Mouse (Mus musculus) gastrocnemius, adult 18-20 months (tissue): ENCODE results near the gene Lrrc51. TPM values are rescaled to one million over a fixed set of nuclear protein-coding genes. Genes with fewer than 3 reads are reported as not detected.

Experiments
- DNase-seq: peaks from one replicate; pipeline ENCODE4 v3.0.0; 2021; ENCODE audit warnings: low spot score
- microRNA-seq: library from miRNA; unstranded; fragments of <30 nt; microRNA quantifications from one replicate; pipeline ENCODE4 v1.2.0, GENCODE M21; 2021
- total RNA-seq, 2 experiments: library from RNA; stranded (reverse); gene quantifications; 2 replicates each; pipeline ENCODE4 v1.2.3; 2021

Gene Lrrc51
- total RNA-seq, 2 experiments from 2014 or later = 4.0 to 4.3 TPM

DNA sequence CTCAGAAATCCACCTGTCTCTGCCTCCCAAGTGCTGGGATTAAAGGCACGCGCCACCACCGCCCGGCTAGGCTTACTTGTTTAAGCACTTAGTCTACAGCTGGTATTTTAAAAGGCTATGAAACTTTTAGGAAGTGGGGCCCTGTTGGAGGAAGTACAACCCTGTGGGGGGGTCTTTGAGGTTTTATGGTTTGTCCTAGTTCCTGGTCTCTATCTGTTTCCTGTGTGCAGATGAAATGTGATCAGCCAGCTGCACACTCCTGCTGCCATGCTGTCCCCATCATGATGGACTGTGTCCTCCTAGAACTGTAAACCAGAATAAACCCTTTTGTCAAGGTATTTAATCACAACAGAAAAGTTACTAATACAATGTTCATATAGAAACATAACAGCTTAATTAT lies 49.5 kb downstream of the Lrrc51 start:
- no peak for DNase-seq

DNA sequence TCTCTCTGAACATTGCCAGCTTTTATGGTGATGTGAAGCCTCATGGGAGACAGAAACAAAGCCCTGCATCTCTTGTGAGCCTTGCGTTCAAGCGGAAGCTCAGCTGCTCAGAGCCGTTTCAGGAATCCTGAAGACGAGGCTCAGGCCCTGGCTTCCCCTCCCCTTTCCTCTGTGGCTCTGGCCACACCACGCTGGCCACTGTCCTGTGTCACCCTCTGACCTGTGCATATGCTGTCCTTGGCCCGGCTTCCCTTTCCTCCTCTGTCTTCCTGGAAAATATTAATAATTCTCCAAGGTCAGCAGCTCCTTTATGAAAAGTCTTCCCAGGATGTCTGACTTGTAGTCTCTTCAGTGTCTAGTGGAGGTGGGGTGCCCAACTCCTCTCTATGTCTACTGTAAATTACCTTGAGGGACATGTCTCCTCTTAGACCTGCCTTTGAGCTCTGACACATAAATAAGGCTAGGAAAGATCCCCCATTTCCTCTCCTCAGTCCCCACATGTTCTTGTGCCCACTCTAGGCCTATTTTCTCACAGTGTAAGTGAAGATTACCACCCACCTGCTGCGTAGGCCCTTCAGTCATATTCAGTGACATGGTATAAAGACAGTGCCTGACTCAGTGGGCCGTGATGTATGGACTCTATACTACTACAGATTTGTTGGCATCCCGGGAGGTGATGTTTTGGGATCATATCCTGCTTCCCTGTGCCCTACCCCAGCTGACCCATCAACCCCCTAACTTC lies 51.1 kb downstream of the Lrrc51 start:
- DNase-seq = no peak

DNA sequence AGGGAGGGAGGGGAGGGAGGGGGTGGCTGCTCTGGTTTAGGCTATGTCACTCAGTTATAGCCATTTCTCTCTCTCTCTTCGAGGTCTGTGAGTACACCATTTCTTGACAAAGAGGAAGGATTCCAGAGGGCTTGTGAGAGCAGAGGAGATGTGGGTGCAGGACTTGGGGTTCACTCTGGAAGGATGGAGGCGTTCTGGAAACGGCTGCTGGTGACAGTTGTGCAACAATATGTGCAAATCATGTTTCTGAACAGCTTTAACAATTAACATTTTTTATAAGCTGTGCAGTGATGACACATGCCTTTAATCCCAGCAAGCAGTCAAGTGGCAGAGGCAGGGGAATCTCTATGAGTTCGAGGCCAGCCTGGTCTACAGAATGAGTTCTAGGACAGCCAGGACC lies 52.8 kb downstream of the Lrrc51 start:
- DNase-seq = no peak

DNA sequence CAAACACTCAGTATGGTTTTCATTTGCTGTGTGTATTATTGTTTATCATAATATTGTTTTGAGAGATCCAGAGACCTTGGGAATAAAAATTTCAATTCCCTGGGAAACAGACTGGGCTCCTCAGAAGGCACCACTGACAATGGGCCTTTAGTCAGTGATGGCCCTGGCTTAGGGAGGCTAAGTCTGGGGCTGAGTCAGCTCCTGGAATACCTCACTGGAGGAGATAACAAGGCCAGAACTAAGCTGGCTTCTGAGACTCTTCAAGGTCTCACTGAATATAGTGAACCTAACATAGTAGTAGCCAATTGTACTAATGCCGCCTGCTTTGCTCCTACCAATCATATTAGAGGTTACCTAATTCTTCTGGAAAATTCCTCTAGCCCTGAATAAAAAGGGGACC lies 57.7 kb downstream of the Lrrc51 start:
- DNase-seq = no peak

DNA sequence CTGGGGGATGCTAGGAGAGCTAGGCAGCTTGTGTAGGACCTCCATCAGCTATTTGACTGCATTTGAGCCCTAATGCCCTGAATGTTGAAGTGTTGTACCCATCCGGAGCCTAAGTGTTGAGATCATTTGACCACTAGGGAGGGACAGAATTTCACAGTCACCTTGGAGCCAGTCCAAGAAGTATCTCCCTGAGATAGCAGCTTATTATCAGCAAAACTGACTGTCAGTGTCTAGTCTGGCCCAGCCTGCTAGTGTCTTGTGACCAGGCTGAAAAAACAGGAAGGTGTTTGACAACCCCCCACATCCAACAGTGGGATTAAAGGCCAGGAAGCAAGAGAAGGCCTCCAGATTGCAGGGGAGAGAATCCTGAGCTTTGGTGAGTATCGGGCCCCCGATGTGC lies 62.4 kb downstream of the Lrrc51 start:
- no peak for DNase-seq

DNA sequence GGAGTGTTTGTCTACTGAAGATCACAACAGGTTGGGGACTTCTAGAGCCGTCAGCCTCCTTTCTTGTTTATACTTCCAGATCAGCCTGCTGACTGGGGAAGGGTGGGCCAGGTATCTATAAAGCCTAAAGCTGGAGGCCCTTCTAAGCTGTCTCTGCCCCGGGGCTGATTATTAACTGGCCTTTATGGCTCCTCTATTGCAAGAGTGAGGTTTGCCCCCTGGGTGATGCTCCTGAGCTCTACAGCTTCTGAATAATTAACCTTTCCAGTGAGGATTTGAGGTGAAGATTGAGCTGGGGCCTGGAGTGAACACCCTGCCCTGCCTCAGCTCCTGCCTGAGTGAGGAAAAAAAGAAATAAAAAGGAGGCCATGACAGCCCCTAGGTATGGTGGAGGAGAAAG lies 63.1 kb downstream of the Lrrc51 start, which contains the start of gene Folr1:
Gene Folr1 (minus strand): TSS at position 160 of the 400 bp plus-strand sequence.
- no peak for DNase-seq

DNA sequence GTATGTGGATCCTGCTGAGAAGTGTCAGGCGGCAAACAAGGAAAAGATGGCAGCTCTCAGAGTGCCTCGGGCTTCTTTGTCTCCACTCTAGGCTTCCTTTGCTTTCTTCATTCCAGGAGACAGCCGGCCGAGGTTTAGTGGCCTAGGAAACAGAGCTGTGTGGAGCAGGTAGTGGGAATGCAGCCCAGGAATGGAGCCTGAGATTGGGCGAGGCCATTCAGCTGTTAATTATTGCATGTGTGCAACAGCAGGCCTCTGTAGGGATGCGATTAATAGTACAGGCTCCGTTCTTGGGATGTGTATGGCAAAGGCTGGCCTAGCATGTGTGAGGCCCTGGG lies 64.6 kb downstream of the Lrrc51 start:
- no peak for DNase-seq

DNA sequence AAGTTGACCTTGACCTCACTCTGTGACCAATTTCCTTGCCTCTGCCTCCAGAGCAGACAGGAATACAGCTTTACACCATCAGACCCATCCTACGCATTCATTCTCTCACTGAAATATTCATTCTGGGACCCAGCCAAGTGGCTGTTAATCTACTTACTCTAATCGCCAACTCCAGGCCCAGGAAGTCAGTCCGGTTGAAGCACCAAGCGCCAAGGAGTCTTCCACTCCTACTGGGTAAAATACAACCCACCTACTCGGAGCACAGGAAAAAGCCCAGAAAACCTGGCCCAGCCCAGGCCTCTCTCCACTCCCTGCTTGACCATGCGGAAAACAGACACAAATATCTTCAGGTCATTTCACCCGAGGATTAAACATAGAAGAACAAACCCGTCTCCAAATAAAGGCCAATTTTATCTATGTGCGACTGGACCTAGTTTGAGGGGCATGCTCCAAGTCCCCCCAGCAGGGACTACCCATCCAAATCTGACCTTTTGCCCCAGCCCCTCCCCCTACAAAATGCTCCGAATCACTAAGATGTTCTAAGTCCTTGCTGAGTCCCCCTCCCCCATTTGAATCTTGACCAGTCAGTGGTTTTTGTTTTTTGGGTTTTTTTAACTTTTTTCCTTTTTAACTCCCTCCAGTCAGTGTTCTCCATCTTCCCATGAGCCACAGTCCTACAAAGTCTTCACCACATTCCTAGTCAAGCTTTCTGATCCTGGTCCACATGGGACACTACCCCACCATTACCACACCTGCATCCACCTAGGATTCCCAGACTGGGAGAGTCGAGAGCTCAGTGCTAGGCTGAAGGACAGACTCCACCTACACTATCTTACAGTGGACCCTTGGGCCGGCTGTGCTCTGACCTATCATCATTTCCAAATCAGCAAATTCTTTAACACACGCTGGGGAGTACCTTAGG lies 65.2 kb downstream of the Lrrc51 start:
- no peak for DNase-seq

DNA sequence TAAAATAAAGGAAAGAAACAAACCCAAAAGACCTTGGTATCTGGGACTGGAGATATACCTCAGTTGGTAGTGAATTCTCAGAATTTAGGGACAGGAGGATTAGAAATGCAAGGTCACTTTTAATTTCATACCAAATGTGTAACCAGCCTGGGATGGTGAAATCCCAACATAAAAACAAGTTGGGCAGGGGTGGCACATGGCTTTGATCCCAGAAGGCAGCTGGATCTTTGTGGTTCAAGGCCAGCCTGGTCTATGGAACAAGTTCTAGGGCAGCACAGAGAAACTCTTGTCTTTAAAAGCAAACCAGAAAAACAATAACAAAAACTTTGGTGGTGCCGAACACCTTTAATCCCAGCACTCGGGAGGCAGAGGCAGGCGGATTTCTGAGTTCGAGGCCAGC lies 66.2 kb downstream of the Lrrc51 start:
- no peak for DNase-seq

DNA sequence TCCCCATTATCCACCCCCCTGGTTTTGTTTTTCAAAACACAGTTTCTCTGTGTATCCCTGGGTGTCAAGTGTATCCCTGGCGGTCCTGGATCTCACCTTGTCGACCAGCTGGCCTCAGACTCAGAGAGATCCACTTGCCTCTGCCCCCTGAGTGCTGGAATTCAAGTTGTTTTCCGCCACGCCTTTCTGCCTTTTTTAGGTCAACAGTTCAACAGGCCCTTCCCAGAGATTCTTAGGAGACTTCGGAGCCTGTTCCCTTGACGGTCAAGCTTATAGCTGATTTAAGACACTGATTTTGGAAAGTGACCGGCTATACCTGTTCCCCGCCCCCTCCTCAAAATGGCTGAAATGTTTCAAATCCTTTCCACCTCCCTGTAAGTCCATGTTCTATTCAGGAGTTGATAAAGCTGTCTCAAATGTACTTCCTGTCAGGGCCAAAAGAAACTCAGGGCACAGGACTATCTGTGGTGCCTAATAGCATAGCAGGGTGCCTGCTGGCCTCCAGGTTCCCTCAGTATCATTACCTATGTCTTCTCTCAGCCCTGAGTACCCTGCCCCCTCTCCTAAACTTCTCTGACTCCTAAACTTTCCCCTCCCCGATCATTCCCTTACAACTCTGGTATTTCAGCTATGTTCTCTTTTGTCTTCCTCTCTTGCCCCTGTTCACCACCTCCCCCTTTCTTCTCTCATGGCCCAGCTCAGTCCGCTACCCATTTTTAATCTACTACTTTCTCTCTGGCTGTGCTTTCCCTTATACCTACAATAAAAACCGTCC lies 67.0 kb downstream of the Lrrc51 start:
- DNase-seq = no peak

DNA sequence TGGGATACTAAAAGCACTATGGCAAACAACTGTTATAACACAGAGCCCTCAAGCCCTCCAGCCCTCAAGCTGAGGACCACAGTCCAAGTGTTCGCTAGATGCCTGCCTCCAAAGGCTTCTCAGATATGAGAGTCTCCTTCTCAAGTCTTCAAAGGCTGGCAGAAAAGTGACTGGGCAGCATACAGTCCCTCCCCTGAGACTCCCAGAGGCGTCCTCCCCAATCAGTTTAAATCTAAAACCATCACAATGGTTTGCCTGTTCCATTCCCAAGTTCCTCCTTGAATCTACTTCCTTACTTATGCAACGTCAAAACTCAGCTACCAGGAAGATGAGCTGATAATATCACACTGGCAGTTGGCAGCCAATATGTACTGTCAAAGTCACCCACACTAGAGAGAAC lies 70.3 kb downstream of the Lrrc51 start, which contains the start of gene Anapc15:
Gene Anapc15 (plus strand): TSS at position 301 of the 400 bp plus-strand sequence.
- no peak for DNase-seq

Small RNA genes lying within 50 kb of the gene (microRNA-seq; reads per million reads assigned to microRNA genes)
- gene Gm22655 = not detected

Other genes starting within 250 kb of the Lrrc51 start
- gene Phox2a, start 115.6 kb downstream of the Lrrc51 start, total RNA-seq = not detected
- gene Inppl1, start 95.7 kb downstream of the Lrrc51 start, total RNA-seq = 100 to 1,000 TPM in 1 of 2 experiments, 10 to 100 TPM in 1; 93.5 to 101 TPM
- 1 to 10 TPM; 1.9 to 3.4 TPM for gene Folr2, start 76.7 kb downstream of the Lrrc51 start, total RNA-seq
- 10 to 100 TPM; 17.8 to 24.2 TPM for gene Anapc15, start 70.2 kb downstream of the Lrrc51 start, total RNA-seq
- 1 to 10 TPM in 1 of 2 experiments, under 1 TPM in 1; 0.89 to 2.8 TPM for gene Folr1, start 63.1 kb downstream of the Lrrc51 start, total RNA-seq
- gene Lamtor1, start 28.0 kb downstream of the Lrrc51 start, total RNA-seq = 100 to 1,000 TPM; 104 to 108 TPM
- not detected for gene Tomt, start 27.5 kb downstream of the Lrrc51 start, total RNA-seq
- gene Numa1, start 216 bp upstream of the Lrrc51 start, total RNA-seq = 10 to 100 TPM; 53.5 to 57.4 TPM
- 1 to 10 TPM; 1.5 to 2.3 TPM for gene Il18bp, start 84.8 kb upstream of the Lrrc51 start, total RNA-seq
- 10 to 100 TPM; 20.6 to 27.5 TPM for gene Rnf121, start 131.6 kb upstream of the Lrrc51 start, total RNA-seq
- gene Xndc1, start 131.6 kb upstream of the Lrrc51 start, total RNA-seq = 1 to 10 TPM; 2.9 to 4.1 TPM
- gene Xntrpc, start 131.8 kb upstream of the Lrrc51 start, total RNA-seq = under 1 TPM; 0.68 to 0.78 TPM
- under 1 TPM; 0.23 to 0.31 TPM for gene Trpc2, start 149.2 kb upstream of the Lrrc51 start, total RNA-seq
- 100 to 1,000 TPM; 558 to 637 TPM for gene Art1, start 167.8 kb upstream of the Lrrc51 start, total RNA-seq
- 10 to 100 TPM; 28.7 to 33.6 TPM for gene Art5, start 175.6 kb upstream of the Lrrc51 start, total RNA-seq
- not detected for gene Chrna10, start 182.9 kb upstream of the Lrrc51 start, total RNA-seq